Comparison of ENCODE assay signal across 10 mouse cellular contexts in the genomic region with DNA sequence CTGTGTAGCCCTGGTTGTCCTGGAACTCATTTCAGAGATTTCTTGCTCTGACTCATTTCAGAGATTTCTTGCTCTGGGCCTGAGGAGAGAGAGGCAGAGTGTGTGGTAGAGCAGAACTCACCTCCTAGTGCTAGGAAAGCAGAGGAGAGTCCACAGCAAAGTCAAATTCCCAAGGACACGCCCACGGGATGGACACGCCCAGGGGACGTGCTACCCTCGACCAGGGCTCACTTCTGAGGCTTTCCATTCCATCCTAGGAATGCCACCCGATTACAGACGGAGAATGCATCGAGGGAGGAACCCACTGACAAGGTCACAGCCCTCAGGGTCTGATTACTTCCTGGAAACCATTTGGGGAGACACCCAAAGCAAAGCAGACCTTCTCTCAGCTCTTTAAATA. TPM values are rescaled to one million over a fixed set of nuclear protein-coding genes. Genes with fewer than 3 reads are reported as not detected.
A peak's percentile ranks its signal among the peaks of the same experiment; 100 is the strongest.
DNase-seq lines count a peak whose midpoint lies in the region; ATAC-seq and TF ChIP-seq lines count a peak whose summit lies in the region.
"Had no signal": no experiment of that assay in that cellular context is flagged by ENCODE, and none has a peak within 500 bp of the region (broad histone marks: within the 10 kb centered on the region; RNA-seq: fewer than 3 reads in every experiment).

No protein-coding gene starts in this region.

- no peaks in the 10 kb centered on the region for H3K9me3 ChIP-seq in hindbrain, embryonic 11.5 days (ENCODE audit: control insufficient read depth, low read length)
- no peaks in the 10 kb centered on the region for H3K9me3 ChIP-seq in hindbrain, postnatal 0 days (ENCODE audit: low read length)
- no peaks in the 10 kb centered on the region for H3K9me3 ChIP-seq in intestine, embryonic 15.5 days
- H3K9me3 ChIP-seq: limb, embryonic 15.5 days; neural tube, embryonic 13.5 days had no signal

- TF ChIP-seq CTCF in hindbrain, postnatal 0 days (IDR thresholded peaks at IDR 0.05; ENCODE audit: low read depth) = no peak

- no peak overlapping the region for H3K27ac ChIP-seq in hindbrain, embryonic 11.5 days (ENCODE audit: low read depth, low read length)
- H3K27ac ChIP-seq in hindbrain, postnatal 0 days = no peak overlapping the region
- no peak overlapping the region for H3K27ac ChIP-seq in intestine, embryonic 15.5 days
- H3K27ac ChIP-seq: limb, embryonic 15.5 days; neural tube, embryonic 13.5 days had no signal

- no peaks in the 10 kb centered on the region for H3K4me1 ChIP-seq in hindbrain, embryonic 11.5 days (replicated peaks; ENCODE audit: control insufficient read depth, insufficient read depth, low read length)
- H3K4me1 ChIP-seq in hindbrain, postnatal 0 days (ENCODE audit: insufficient read depth, low read length) = no peaks in the 10 kb centered on the region
- no peaks in the 10 kb centered on the region for H3K4me1 ChIP-seq in intestine, embryonic 15.5 days (replicated peaks)
- H3K4me1 ChIP-seq: neural tube, embryonic 13.5 days had no signal

- H3K36me3 ChIP-seq in hindbrain, embryonic 11.5 days (ENCODE audit: control insufficient read depth, insufficient read depth, low read length) = no peaks in the 10 kb centered on the region
- H3K36me3 ChIP-seq in hindbrain, postnatal 0 days (ENCODE audit: insufficient read depth, low read length) = no peaks in the 10 kb centered on the region
- no peaks in the 10 kb centered on the region for H3K36me3 ChIP-seq in intestine, embryonic 15.5 days
- H3K36me3 ChIP-seq: limb, embryonic 15.5 days; neural tube, embryonic 13.5 days had no signal

- H3K27me3 ChIP-seq in hindbrain, embryonic 11.5 days (ENCODE audit: control insufficient read depth, insufficient read depth, low read length) = no peaks in the 10 kb centered on the region
- no peaks in the 10 kb centered on the region for H3K27me3 ChIP-seq in hindbrain, postnatal 0 days (ENCODE audit: insufficient read depth, low read length)
- H3K27me3 ChIP-seq in intestine, embryonic 15.5 days (replicated peaks) = no peaks in the 10 kb centered on the region
- H3K27me3 ChIP-seq: limb, embryonic 15.5 days; neural tube, embryonic 13.5 days had no signal

- 33% methylated on average over 8 of the region's 8 CpGs for WGBS in hindbrain, embryonic 11.5 days
- 41% methylated on average over 8 of the region's 8 CpGs for WGBS in hindbrain, postnatal 0 days
- 8% methylated on average over 8 of the region's 8 CpGs for WGBS in intestine, embryonic 15.5 days

- no peak overlapping the region for H3K4me2 ChIP-seq in hindbrain, embryonic 11.5 days (replicated peaks; ENCODE audit: low read depth, low read length)
- no peak overlapping the region for H3K4me2 ChIP-seq in hindbrain, postnatal 0 days (ENCODE audit: low read depth, low read length)
- no peak overlapping the region for H3K4me2 ChIP-seq in intestine, embryonic 15.5 days (replicated peaks)
- H3K4me2 ChIP-seq: limb, embryonic 15.5 days; neural tube, embryonic 13.5 days had no signal

- ATAC-seq in hindbrain, embryonic 11.5 days (ENCODE audit: low FRiP score) = no peak
- ATAC-seq in hindbrain, postnatal 0 days = no peak
- ATAC-seq in intestine, embryonic 15.5 days = 0 out of 2 replicates have a peak, but pooled peaks have one; percentile 12

- H3K4me3 ChIP-seq in hindbrain, embryonic 11.5 days (ENCODE audit: low read depth, low read length) = no peak overlapping the region
- H3K4me3 ChIP-seq in hindbrain, postnatal 0 days (ENCODE audit: low read length) = no peak overlapping the region
- no peak overlapping the region for H3K4me3 ChIP-seq in intestine, embryonic 15.5 days (replicated peaks)
- H3K4me3 ChIP-seq: limb, embryonic 15.5 days; neural tube, embryonic 13.5 days had no signal

- no peak overlapping the region for H3K9ac ChIP-seq in hindbrain, embryonic 11.5 days (ENCODE audit: low read depth, low read length)
- H3K9ac ChIP-seq in hindbrain, postnatal 0 days (replicated peaks; ENCODE audit: low read length) = no peak overlapping the region
- no peak overlapping the region for H3K9ac ChIP-seq in intestine, embryonic 15.5 days
- H3K9ac ChIP-seq: limb, embryonic 15.5 days; neural tube, embryonic 13.5 days had no signal

- DNase-seq in hindbrain, embryonic 11.5 days (ENCODE audit: low spot score) = peak; percentile 19
- no peak for DNase-seq in hindbrain, postnatal 0 days (ENCODE audit: low spot score)
- peak; percentile 61 for DNase-seq in embryo, embryonic 10.5 days (ENCODE audit: low spot score)
- peak; percentile 78 for DNase-seq in lung, postnatal 36 days
- DNase-seq in thymus, adult 18-20 months = no peak
- no peak for DNase-seq in thymus, postnatal 0 days (ENCODE audit: low spot score)
- DNase-seq in urinary bladder, adult 2 months (ENCODE audit: low spot score) = no peak

RNA-seq across cellular contexts. Expression of a gene that starts 39.9 kb away (rescaled TPM):
- 6.4 and 8.4 TPM in 2 replicates for polyA plus RNA-seq in hindbrain, embryonic 11.5 days (2014; fragmentation: Nextera tagmentation; extraction: Ambion mirVana)
- 16.7 and 18.1 TPM in 2 replicates for total RNA-seq in hindbrain, postnatal 0 days (2014; rRNA removed)
- 5.3 and 5.6 TPM in 2 replicates for polyA plus RNA-seq in hindbrain, postnatal 0 days (2015; fragmentation: Nextera tagmentation; extraction: Ambion mirVana)
- polyA plus RNA-seq in intestine, embryonic 15.5 days (2015; fragmentation: Nextera tagmentation; extraction: Ambion mirVana) = 3.8 and 4.0 TPM in 2 replicates
- polyA plus RNA-seq in thymus, postnatal 0 days (2015; fragmentation: Nextera tagmentation; extraction: Ambion mirVana) = 1.6 and 2.4 TPM in 2 replicates
- 21.4 and 43.2 TPM in 2 replicates for polyA plus RNA-seq in urinary bladder, adult 2 months (2012; rRNA removed)

Comparison
In these comparisons a context has a peak if more than half of its experiments do, and no peak if none do; other contexts are left out.
1. DNase-seq: peak in hindbrain, embryonic 11.5 days (single experiment), embryo, embryonic 10.5 days (single experiment) and lung, postnatal 36 days (single experiment); none in hindbrain, postnatal 0 days (single experiment), thymus, adult 18-20 months (0 of 2), thymus, postnatal 0 days (single experiment) and urinary bladder, adult 2 months (single experiment).